Mouse (Mus musculus) hindbrain, embryonic 16.5 days (tissue): Measurements from ENCODE around the gene Ptrh2. TPM values are rescaled to one million over a fixed set of nuclear protein-coding genes. Genes with fewer than 3 reads are reported as not detected.

ENCODE experiments used
- ATAC-seq: fragments of 200-750 bp; cut with Nextera tagmentation; 2 replicates; pipeline ENCODE4 v1.8.0; 2017; ENCODE audit warnings: moderate TSS enrichment, moderate library complexity
- H3K27ac ChIP-seq: fragments of 300-500 bp; sonication (generic); 2 replicates; pipeline ENCODE4 v1.5.1; 2014; ENCODE audit warnings: low read depth, mild to moderate bottlenecking, control low read depth, low read length, moderate library complexity
- H3K27me3 ChIP-seq: fragments of 300-500 bp; sonication (generic); replicated peaks from 2 replicates; pipeline ENCODE4 v1.6.1; 2014; ENCODE audit warnings: low read length; ENCODE audit not compliant: control insufficient read depth, insufficient read depth
- H3K36me3 ChIP-seq: fragments of 300-500 bp; sonication (generic); 2 replicates; pipeline ENCODE4 v1.6.1; 2014; ENCODE audit warnings: mild to moderate bottlenecking, low read length, moderate library complexity, mixed read lengths; ENCODE audit not compliant: control insufficient read depth, insufficient read depth
- H3K4me1 ChIP-seq: fragments of 300-500 bp; sonication (generic); 2 replicates; pipeline ENCODE4 v1.6.1; 2014; ENCODE audit warnings: low read depth, low read length; ENCODE audit not compliant: control insufficient read depth, insufficient read depth
- H3K4me2 ChIP-seq: fragments of 300-500 bp; sonication (generic); 2 replicates; pipeline ENCODE4 v1.6.1; 2014; ENCODE audit warnings: mild to moderate bottlenecking, low read length, control low read depth, moderate library complexity
- H3K4me3 ChIP-seq: fragments of 300-500 bp; sonication (generic); 2 replicates; pipeline ENCODE4 v1.5.1; 2014; ENCODE audit warnings: mild to moderate bottlenecking, low read length, control low read depth, moderate library complexity
- H3K9ac ChIP-seq: fragments of 300-500 bp; sonication (generic); 2 replicates; pipeline ENCODE4 v1.6.1; 2014; ENCODE audit warnings: low read depth, mild to moderate bottlenecking, control low read depth, low read length, moderate library complexity
- H3K9me3 ChIP-seq: fragments of 300-500 bp; sonication (generic); 2 replicates; pipeline ENCODE4 v1.6.1; 2014; ENCODE audit warnings: mild to moderate bottlenecking, low read length, moderate library complexity; ENCODE audit not compliant: control insufficient read depth
- WGBS: fragments of 180-500 bp; shearing (Covaris S2); extraction: QIAGEN DNeasy Blood & Tissue Kit; methylation state at CpG from one replicate; pipeline ENCODE4 v1.1.7; 2014; 5-methylcytosine and 5-hydroxymethylcytosine counted together
- polyA plus RNA-seq: library from polyadenylated mRNA; unstranded; fragments of >200 nt; fragmentation: Nextera tagmentation; extraction: Ambion mirVana; gene quantifications from 2 replicates; pipeline ENCODE4 v1.2.1, GENCODE M21; 2015

The Ptrh2 gene
- polyA plus RNA-seq, 1 experiment from 2014 or later, result 27.5 TPM

DNA sequence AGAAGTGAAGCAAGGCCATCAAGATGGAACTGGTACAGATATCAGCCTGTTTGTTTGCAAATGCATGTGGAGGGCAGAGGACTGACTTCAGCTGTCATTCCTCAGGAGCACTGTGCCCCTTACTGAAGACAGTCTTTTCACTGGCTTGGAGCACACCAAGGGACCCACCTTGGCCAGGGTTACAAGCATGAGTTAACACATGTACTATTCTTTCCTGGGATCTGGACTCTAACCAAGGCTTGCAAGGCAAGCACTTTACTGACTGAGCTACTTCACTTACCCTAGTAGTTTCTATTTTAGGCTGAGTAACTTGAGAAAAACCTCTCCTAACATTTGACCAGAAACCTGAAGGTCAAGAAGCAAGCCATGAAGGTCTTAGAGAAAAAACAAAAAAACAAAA lies 30.8 kb downstream of the Ptrh2 start:
- Histone ChIP-seq H3K27me3 (no peaks in the 10 kb centered on the region), H3K9ac (no peak overlapping the region), H3K9me3 (no peaks in the 10 kb centered on the region), H3K36me3 (peaks cover 28% of the 10 kb centered on the region), H3K4me1 (no peaks in the 10 kb centered on the region), H3K4me3 (no peak overlapping the region), H3K4me2 (no peak overlapping the region), H3K27ac (no peak overlapping the region)
- ATAC-seq, result no peak

DNA sequence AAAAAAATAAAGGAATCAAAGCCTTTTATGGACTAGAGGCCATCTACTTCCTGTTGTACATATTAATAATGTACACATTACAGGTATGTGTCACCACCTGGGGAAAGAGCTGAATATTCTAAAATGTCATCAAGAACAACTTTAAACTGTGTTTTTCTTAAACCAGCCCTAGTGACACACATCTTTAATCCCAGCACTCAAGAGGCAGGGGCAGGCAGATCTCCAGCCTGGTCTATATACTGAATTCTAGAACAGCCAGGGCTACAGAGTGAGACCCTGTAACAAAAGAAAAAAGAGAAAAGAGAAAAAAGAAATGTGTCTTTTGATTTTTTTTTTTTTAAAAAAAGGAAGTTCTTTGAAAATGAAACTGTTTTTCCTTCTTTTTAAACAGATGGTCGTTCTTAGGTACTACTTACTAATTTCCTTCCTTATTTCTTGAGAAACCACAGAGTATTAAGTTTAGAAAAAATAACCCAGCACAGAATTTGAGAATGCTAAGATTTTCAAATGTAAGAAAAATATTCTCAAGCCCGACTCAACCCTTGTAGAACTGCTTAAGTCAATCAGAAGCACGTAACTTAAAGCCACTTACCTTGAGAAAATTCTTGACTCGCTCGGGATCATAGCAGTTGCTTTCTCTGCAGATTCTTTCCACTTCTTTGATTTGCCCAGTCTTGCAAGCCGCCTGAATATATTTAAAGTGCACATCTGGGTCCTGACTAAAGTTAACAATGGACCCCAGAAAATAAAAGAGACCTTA lies 33.7 kb downstream of the Ptrh2 start:
- Histone ChIP-seq H3K36me3 (peaks cover 31% of the 10 kb centered on the region), H3K27me3 (no peaks in the 10 kb centered on the region), H3K4me1 (no peaks in the 10 kb centered on the region), H3K4me2 (no peak overlapping the region), H3K9me3 (no peaks in the 10 kb centered on the region), H3K27ac (no peak overlapping the region), H3K9ac (no peak overlapping the region), H3K4me3 (no peak overlapping the region)
- WGBS, result 89% methylated on average over 6 of the region's 6 CpGs
- ATAC-seq, result no peak

DNA sequence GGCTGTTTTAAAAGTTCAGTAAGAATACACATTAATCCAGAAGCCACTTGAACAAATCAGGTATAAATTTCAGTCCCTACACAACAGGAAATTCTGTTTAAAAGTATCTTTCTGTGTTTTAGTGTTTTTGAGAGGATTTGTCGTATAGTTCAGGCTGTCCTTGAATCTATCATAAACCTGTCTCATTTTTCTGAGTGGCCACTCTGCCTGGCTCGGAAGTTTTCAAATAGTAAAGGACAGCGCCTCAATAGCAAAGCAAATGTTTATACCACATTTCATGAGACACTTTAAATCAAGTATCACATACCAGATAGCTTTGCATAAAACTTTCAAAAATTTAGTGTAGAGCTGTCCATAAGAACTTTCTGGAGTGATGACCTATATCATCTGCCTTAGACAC lies 34.6 kb downstream of the Ptrh2 start:
- Histone ChIP-seq H3K27ac (no peak overlapping the region), H3K9me3 (no peaks in the 10 kb centered on the region), H3K4me2 (no peak overlapping the region), H3K9ac (no peak overlapping the region), H3K27me3 (no peaks in the 10 kb centered on the region), H3K4me3 (no peak overlapping the region), H3K4me1 (no peaks in the 10 kb centered on the region), H3K36me3 (peaks cover 31% of the 10 kb centered on the region)
- 96% methylated on average over 3 of the region's 3 CpGs for WGBS
- ATAC-seq, result no peak

DNA sequence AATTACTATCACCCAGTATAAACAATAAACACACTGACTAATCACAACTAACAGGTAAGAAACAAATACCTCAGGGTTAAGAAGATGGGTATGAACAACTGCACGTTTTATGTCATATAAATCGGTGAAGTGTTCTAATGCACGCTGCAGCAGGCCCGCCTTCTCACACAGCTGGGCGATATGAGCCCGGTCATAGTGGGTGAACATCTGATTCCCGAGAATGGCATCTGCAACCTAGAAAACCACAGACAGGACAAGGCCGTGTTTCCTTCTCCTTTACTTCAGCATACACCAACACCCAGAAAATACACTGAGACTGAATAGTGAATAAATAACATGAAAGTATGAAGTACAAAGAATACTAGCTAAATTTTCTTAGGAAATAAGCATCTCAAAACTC lies 35.6 kb downstream of the Ptrh2 start:
- no peak overlapping the region for H3K4me2 ChIP-seq
- no peak overlapping the region for H3K4me3 ChIP-seq
- 94% methylated on average over 8 of the region's 8 CpGs for WGBS
- H3K9ac ChIP-seq, result no peak overlapping the region
- no peaks in the 10 kb centered on the region for H3K27me3 ChIP-seq
- no peak overlapping the region for H3K27ac ChIP-seq
- H3K9me3 ChIP-seq, result no peaks in the 10 kb centered on the region
- H3K4me1 ChIP-seq, result no peaks in the 10 kb centered on the region
- peaks cover 33% of the 10 kb centered on the region for H3K36me3 ChIP-seq
- no peak for ATAC-seq

DNA sequence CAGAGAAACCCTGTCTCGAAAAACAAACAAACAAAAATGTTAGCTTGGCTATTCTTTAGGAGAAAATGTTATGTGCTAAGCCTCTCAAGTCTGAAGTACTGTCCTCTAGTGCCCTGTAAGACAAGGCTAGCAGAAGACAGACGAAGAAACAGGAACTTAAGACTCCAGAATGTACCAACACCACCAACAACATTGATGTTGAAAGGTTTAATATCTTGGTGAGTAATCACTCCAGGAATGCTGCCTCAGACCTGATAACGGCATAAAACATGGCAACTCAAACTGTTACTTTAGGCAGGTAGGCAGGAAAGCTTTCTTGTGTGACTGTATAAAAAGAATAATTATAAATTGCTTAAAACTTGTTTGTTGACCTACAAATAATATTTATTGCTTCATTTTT lies 40.2 kb downstream of the Ptrh2 start:
- ATAC-seq, result no peak
- Histone ChIP-seq H3K27me3 (no peaks in the 10 kb centered on the region), H3K4me2 (no peak overlapping the region), H3K9me3 (no peaks in the 10 kb centered on the region), H3K4me1 (no peaks in the 10 kb centered on the region), H3K9ac (no peak overlapping the region), H3K27ac (no peak overlapping the region), H3K36me3 (peaks cover 32% of the 10 kb centered on the region), H3K4me3 (no peak overlapping the region)
- WGBS, result 93% methylated on average over 3 of the region's 3 CpGs

DNA sequence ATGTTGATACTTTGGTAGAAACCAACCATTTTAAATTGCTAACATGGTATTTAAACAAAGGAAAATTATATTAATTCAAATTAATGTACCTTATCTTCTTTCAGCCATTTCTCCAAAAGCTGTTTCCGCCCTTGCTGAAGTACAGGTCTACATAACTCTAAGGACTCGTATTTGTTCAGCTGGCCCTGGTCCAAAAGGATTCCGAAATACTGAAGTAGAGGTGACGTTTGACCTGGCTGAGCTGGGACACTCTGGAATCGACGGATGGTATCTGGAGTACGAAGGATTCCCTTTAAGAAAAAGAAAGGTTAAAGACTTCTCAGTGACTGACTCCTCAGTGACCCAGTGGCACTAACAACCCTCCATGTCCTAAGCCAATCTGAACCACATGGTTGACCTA lies 41.2 kb downstream of the Ptrh2 start:
- 94% methylated on average over 7 of the region's 7 CpGs for WGBS
- Histone ChIP-seq H3K4me1 (no peaks in the 10 kb centered on the region), H3K4me2 (no peak overlapping the region), H3K9me3 (no peaks in the 10 kb centered on the region), H3K9ac (no peak overlapping the region), H3K27me3 (no peaks in the 10 kb centered on the region), H3K27ac (no peak overlapping the region), H3K4me3 (no peak overlapping the region), H3K36me3 (peaks cover 31% of the 10 kb centered on the region)
- ATAC-seq, result no peak

DNA sequence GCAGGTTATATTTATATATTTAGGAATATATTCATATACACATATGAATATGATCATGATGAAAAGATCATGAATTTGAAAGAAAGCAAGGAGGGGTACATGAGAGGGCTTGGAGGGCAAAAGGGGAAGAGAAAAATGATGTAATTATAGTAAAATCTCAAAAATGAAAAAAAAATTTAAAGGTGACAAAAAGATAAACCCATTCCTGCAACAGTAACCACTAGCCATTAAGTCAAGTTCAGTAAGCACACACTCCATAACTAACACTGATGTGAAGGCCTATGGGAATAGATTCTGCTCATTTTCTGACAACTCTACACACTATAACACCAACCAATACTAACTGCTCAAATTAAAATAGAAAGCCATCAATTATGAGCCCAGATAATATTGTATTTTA lies 41.8 kb downstream of the Ptrh2 start:
- no peak overlapping the region for H3K27ac ChIP-seq
- no peaks in the 10 kb centered on the region for H3K4me1 ChIP-seq
- H3K27me3 ChIP-seq, result no peaks in the 10 kb centered on the region
- H3K9me3 ChIP-seq, result no peaks in the 10 kb centered on the region
- no peak for ATAC-seq
- no peak overlapping the region for H3K4me3 ChIP-seq
- H3K9ac ChIP-seq, result no peak overlapping the region
- no peak overlapping the region for H3K4me2 ChIP-seq
- peaks cover 28% of the 10 kb centered on the region for H3K36me3 ChIP-seq

DNA sequence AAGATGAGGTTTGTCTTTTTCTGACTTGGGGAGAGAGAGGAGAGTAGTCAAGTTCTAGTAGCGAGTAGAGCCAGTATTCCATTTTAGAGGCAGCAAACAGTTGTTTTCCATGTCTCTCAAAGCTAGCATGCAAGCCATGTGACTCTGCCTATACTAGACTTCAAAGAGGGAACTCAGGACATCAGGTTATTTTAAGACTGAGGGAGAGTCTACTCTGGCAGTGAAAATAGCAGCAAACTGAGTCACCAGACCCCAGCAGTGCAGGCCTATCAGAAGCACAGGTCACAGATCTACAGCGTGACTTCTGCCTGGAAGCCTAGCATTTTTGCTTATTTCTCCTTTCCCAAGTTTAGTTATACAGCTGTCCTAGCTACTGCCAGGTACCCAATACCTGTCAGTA lies 47.7 kb downstream of the Ptrh2 start:
- H3K4me2 ChIP-seq, result no peak overlapping the region
- no peak for ATAC-seq
- 85% methylated on average over 2 of the region's 2 CpGs for WGBS
- no peak overlapping the region for H3K27ac ChIP-seq
- no peak overlapping the region for H3K4me3 ChIP-seq
- H3K4me1 ChIP-seq, result no peaks in the 10 kb centered on the region
- H3K9me3 ChIP-seq, result no peaks in the 10 kb centered on the region
- H3K9ac ChIP-seq, result no peak overlapping the region
- H3K27me3 ChIP-seq, result no peaks in the 10 kb centered on the region
- H3K36me3 ChIP-seq, result peaks cover 16% of the 10 kb centered on the region; the same call in 1 of the 2 replicates

DNA sequence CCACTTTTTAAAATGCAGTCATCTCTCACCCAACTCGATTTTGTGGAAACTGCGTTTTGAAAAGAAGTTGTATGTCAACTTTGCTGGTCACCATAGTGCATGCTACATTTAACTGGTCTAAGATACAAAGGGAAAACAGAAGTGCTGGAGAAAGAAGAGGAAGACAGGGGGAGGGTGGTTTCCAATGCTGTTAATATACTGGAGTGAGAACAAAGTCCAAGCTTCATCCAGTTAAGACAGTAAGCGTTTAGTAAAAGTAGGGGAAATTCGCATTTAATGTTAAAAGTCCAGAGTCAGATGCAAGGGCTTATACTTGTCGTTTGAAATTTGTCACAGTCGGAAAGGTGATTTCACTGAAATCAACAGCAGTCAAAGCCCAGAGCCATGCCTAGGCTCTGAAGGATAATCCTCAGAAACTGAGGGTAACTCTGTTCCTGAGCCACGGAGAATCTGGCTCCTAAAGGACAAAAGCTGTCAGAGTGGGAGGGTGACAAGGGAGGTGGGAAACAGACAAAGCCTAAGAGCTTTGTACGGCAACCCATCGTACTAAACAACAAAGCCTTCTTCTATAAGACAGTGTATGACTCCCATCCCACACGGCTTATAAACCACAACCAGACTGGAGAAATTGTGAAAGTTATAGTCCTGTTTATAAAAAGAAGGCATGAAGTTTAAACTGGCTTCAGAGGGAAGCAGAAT lies 50.6 kb downstream of the Ptrh2 start:
- ATAC-seq, result no peak
- H3K4me3 ChIP-seq, result no peak overlapping the region

More for the DNA sequence above, 50.6 kb downstream of the Ptrh2 start:
- 75% methylated on average over 10 of the region's 10 CpGs for WGBS
- Histone ChIP-seq H3K36me3 (peaks cover 11% of the 10 kb centered on the region; the same call in 1 of the 2 replicates), H3K27ac (no peak overlapping the region), H3K27me3 (no peaks in the 10 kb centered on the region), H3K9me3 (no peaks in the 10 kb centered on the region), H3K4me1 (no peaks in the 10 kb centered on the region), H3K9ac (no peak overlapping the region), H3K4me2 (no peak overlapping the region)
